Mouse (Mus musculus) thymus, postnatal 25 days (tissue): ENCODE measurements at regions not wholly inside any gene's neighbourhood (a gene's known extent, or its start where the extent isn't known, plus 50 kb on each side); places are given as distances from the start of the nearest gene placed in this dataset.

Source experiments
- DNase-seq: peaks from one replicate; pipeline ENCODE4 v3.0.0; 2022

DNA sequence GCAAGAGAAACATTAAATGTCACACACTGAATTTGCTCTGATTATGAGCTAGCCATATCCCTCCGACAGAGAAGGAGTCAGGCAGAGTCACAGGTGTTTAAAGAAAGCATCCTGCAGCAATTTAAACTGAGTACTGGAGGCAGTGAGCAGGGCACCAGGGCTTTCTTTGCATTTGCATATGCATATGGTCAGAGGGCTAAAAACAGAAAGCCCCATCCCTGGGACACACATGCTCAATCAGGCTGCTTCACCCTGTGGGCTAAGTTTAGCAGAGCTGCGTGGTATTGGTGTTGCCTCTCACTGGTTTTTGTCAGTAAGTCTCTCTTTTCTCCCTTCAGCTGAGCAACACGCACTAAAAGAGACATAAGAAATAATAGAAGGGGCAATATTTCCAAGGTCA lies 289.9 kb upstream of the Rps6ka3 start:
- no peak for DNase-seq

- no peak for DNase-seq
Observed at GRCm38 (mm10) chrX:158921424-158921823, 288.7 kb upstream of the Rps6ka3 start.

- DNase-seq = peak; percentile 47
Observed at GRCm38 (mm10) chrX:158921838-158922450, 288.2 kb upstream of the Rps6ka3 start.

DNA sequence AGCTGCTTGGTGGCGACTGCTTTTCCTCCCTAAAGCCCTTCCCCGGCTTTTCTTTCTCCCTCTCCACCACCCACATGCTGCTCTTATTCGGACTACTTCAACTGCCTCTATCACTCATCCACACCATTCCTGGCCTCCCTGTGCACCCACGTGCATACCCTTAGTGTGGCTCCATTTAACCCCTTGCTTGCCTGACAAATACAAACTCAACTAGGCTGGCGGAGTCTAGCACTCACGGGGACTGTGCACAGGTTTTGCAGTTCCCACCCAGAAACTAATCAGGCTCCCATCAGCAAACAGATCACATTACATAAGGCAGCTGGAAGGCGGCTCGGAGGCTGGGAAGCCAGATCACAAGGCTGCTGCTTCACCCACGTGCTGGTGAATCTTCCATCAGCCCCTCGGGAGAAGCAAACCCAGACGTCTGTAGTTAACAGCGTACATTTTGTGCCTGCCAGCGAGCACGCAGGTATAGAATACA lies 287.0 kb upstream of the Rps6ka3 start:
- no peak for DNase-seq

DNA sequence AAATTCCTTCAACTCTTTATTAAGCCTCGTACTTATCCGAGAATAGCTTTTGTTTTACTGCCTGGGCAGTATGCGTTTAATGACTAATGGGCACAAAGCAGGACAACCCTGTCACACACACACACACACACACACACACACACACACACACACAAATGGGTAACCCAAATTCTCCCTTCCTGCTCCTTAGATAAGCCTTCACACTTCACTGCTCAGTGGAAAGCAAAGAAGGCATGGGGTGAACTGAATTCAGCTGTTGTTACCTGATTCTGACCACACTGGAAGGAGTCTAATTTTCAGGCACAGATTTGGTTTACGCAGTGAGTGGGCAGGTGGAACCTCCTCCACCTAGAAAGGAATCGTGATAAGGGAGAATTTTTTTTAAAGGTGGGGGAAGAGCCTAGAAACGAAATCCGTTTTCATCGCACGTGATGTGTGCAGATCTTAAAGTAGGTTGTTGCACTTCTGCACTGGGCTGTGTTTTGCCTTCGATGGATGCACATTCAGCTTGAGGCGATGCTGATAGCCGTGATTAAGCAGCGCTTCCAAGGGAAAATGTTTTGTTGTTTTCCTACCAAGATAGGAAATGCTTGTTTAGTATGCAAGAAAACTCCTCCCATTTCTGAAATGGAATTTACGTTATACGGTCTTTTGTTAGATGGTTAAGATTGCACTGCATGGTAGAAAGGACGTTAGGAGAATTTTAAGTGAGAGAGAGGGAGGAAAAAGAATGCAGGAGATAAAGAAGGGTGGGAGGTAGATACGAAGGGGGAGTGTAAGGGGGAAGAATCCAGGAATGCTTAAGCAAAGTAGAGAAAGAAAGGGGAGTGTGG lies 286.2 kb upstream of the Rps6ka3 start:
- no peak for DNase-seq

GRCm38 (mm10) chrX:158924490-158925398 lies 285.4 kb upstream of the Rps6ka3 start:
- DNase-seq = no peak

DNA sequence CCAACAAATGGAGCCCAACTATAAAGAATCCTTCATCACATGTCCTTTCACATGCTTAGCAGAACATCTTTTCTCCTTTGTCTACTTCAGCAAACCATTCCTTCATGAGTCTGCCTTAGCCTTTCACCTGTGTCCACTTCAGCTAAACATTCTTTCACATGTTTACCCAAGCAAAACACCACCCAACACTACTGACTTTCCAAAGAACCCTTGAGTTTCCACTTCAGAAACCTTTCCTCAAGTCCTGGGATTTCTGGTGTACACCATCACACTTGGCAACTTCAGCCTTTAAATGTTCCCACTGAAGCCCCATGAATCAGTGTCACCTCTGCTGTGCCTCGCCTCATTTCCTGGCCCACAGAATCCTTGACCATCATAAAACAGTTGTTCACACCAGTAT lies 278.2 kb upstream of the Rps6ka3 start:
- DNase-seq = no peak

- no peak for DNase-seq
Observed at GRCm38 (mm10) chrX:158947191-158947590, 262.9 kb upstream of the Rps6ka3 start.

GRCm38 (mm10) chrX:158971726-158972125 lies 238.4 kb upstream of the Rps6ka3 start:
- no peak for DNase-seq

- no peak for DNase-seq
Observed at GRCm38 (mm10) chrX:158976648-158977047, 233.5 kb upstream of the Rps6ka3 start.

DNA sequence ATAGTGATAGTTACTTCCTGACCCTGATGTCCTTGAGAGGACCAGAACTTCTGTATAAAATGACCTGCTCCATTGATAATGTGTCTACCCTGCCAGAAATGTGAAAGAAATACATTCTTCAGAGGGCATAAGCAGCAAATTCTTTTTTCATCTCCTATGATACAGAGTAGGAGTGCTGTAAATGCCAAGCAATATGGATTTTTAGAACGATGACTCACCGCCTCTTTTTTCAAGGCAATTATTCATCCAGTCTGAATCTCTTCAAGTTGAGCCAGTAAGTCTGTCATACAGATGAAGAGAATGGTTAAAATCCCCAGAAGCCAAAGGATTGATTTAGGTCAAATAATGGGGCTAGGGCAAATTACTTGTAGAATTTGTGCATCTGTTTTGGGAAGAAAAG lies 225.4 kb upstream of the Rps6ka3 start:
- no peak for DNase-seq

DNA sequence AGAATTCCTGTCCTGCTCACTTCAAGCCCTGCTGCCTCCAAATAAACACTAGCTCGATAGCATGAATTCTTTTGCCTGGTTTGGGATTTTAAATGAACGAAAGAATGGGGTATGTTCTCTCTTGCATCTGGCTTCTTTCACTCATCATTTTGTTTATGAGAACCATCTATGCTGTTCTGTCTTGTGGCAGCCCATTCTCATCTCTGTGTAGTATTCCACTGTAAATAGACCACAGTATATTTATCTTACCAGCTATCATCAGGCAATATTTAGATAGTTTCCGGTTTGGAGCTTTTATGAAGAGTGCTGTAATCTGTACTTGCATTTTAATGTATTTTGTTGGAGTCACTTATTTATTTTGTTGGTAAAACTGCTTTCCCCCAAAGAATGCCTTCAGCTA lies 222.4 kb upstream of the Rps6ka3 start:
- DNase-seq = no peak

- DNase-seq = no peak
Observed at GRCm38 (mm10) chrX:159018955-159019354, 191.2 kb upstream of the Rps6ka3 start.

- no peak for DNase-seq
Observed at GRCm38 (mm10) chrX:159026311-159026710, 183.8 kb upstream of the Rps6ka3 start.

DNA sequence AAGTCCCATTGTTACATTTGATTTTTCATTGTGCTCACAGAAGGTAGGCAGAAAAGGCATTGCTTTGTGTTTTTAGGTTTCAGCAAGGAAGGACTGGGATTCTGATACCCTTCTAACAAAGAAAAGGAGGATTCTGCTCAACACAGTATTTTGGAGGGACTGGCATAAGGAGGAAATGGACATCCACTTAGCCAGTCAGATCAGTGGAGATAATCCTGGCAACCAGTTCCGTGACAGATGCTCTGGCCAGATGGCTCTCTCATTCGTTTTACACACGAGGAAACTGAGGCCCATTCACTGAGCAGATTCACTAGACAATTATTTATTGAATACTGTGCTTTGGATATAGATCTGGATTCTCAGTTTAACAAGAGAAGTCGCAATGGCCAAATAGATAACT lies 178.2 kb upstream of the Rps6ka3 start:
- no peak for DNase-seq

GRCm38 (mm10) chrX:159043432-159043831 lies 166.7 kb upstream of the Rps6ka3 start:
- DNase-seq = peak; percentile 73

- DNase-seq = no peak
Observed at GRCm38 (mm10) chrX:159047876-159048275, 162.2 kb upstream of the Rps6ka3 start.

DNA sequence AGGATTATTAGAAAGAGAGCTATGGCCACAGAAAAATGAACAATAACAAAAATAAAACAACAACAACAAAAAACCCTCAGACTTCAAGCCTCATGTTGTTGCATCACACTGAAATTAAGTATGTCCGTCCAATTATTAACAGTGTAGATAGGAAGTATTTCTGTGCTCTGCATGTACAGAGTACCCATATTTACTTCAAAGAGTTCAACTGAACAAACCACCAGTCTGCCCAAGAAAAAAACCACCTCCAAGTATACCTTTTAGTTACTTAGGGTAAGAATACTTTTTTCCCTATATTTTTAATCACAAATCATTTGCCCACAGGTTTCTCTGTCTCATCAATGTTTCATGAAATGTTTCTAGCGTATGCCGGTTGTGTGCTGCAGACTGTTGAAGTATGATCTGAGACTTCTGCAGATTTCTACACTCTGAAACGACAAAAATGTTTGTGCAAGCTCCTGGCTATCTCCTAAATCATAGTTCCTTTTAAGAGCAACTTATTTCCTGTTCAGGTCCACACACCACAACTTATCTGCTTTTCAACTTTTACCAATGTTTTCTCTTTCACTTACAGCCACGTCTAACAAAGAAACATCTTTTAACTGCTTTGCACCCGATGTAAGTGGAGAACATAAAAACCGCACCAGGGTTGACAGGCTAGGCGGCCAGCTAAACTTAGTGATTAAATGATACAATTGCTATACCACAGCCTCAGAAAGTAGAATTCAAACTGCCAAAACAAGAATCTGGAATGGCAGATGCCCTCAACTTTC lies 154.2 kb upstream of the Rps6ka3 start:
- no peak for DNase-seq

DNA sequence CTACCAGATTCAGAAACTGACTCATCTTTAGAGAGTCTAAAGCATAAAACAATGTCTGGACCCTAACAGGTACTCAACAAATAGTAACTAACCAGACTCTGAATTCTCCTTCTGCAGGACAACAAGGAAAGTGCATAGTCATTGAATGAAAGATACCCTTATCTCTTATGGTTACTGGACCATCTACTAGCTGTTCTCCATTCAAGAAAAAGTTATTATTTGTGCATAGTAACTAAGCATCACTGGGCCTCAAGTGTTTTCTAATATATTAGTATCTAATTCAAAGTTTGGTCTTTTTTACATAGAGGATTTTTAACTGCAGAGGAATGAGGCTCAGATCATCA lies 153.7 kb upstream of the Rps6ka3 start:
- no peak for DNase-seq

GRCm38 (mm10) chrX:159058931-159059330 lies 151.2 kb upstream of the Rps6ka3 start:
- no peak for DNase-seq

GRCm38 (mm10) chrX:159061322-159061721 lies 148.8 kb upstream of the Rps6ka3 start:
- DNase-seq = no peak

GRCm38 (mm10) chrX:159066212-159066611 lies 143.9 kb upstream of the Rps6ka3 start:
- DNase-seq = no peak

DNA sequence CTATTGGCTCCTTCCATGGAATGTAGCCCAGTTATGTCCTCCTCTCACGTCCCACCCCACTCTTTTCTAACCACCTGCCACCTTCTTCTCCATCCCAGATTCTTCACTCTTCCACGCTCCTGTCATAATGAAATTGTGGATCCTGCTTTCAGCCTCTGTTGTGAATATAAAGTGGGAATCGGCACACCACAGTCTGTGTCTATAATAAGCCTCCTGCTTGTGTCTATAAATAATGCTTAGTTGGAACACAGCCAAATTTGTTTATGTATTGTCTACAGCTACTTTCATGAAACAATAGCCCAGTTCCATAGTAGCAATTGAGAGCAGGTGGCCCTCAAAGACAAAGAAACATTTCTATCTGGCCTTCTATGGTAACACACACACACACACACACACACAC lies 137.5 kb upstream of the Rps6ka3 start:
- no peak for DNase-seq
